Mouse (Mus musculus) CD8-positive naive resting alpha-beta T cell, adult 57 days (primary cell): ENCODE results near the gene E130208F15Rik. TPM values are rescaled to one million over a fixed set of nuclear protein-coding genes. Genes with fewer than 3 reads are reported as not detected.

Experiments
- total RNA-seq: library from RNA; stranded (reverse); gene quantifications from one replicate; pipeline ENCODE4 v1.2.4, GENCODE M21; 2023

E130208F15Rik gene
- total RNA-seq, result 2.1 TPM

GRCm38 (mm10) chr7:30321539-30322284 lies at the start of gene E130208F15Rik:
Gene E130208F15Rik (plus strand): TSS chr7:30321740.

GRCm38 (mm10) chr7:30279951-30280669 lies 41.4 kb upstream of the E130208F15Rik start, which contains the start of the genes Thap8 and Wdr62:
Gene Thap8 (plus strand): TSS chr7:30280094.
Gene Wdr62 (minus strand): TSS chr7:30280419.

GRCm38 (mm10) chr7:30291215-30292131 lies 30.1 kb upstream of the E130208F15Rik start, which contains the start of gene Clip3:
Gene Clip3 (plus strand): TSS chr7:30291728.

GRCm38 (mm10) chr7:30308076-30309005 lies 13.2 kb upstream of the E130208F15Rik start, which contains the start of gene Alkbh6:
Gene Alkbh6 (plus strand): TSS chr7:30308717.

DNA sequence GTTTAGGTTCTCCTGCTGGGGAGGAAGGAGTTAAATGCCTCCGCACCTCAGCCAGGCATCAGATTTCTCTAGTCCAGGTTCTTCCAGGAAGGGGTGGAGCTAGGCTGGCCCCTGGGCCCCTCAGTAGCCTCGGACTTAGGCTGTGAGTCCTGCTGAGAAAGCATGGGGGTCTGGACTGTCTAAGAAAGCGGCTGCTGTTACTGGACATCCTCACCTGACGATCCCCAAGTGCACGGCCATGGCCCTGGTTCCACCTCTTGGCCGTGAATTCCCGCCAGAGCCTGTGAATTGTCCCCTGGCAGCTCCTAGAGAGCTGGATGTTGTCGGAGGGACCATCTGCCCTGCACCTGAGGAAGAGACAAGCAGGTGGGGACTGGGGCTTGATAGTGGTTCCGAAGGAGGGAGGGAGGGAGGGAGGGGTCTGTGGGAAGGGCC lies 6.8 kb upstream of the E130208F15Rik start, which contains the start of gene Syne4:
Syne4 (plus strand) TSS at position 87 of the 435 bp plus-strand sequence.

DNA sequence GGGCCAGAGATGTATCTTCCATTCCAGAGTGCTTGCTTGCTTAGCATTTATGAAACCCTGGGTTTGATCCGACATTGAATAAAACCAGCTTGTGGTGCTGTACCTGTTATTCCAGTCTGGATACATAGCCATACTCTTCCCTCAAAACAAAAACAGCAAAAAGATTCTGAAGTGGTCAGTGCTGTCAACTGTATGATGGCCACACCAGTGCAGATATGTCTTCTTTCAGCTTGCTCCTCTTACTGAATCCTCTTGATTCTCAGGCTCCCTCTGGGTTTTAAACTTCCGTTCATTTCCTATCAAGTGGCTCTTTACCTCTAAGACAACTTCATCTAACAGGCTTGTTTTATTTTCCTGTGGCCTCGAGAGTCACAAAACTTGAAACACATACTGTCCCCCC lies 2.3 kb downstream of the E130208F15Rik start, which contains the start of gene Sdhaf1:
Sdhaf1 (minus strand) TSS at position 101 of the 400 bp plus-strand sequence.

DNA sequence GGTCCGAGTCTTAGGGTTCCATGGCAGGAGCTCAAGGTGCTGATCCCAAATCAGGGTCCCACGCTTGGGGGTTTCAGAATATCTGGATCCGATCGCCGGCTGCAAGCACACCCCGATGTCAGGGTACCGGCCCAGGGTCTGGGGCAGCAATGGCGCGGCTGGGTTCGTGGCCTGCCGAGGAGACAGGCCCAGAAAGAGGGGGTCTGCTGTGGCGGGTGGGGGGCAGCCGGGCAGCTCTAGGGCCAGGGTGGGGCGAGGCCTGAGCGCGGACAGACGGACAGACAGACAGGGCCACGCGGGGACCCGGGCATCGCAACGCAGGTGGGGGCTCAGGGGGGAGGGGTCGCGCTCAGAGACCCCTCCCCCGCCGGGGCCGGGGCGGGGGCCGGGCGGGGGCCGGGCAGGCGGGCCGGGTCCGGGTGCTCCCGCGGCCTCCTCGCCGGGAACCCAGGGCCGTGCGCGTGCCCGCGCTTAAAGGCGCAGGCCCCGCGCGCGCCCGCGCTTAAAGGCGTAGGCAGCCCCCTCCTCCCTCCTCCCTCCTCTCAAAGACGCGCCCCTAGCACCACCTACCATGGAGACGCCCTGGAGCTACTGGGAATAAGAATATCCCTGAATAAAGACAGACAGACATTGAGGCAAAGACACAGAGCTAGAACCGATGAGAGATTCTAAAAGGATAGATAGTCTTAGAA lies 41.3 kb downstream of the E130208F15Rik start, which contains the start of gene Lrfn3:
Lrfn3 (minus strand) TSS at position 121 of the 692 bp plus-strand sequence.

Other genes with a start within 250 kb of the E130208F15Rik start
- gene Zfp82, start 248.8 kb upstream of the E130208F15Rik start, total RNA-seq, result 7.4 TPM
- not detected for gene Gm26920, start 231.3 kb upstream of the E130208F15Rik start, total RNA-seq
- gene Zfp566, start 231.2 kb upstream of the E130208F15Rik start, total RNA-seq, result 13.1 TPM
- 58.2 TPM for gene Zfp260, start 227.0 kb upstream of the E130208F15Rik start, total RNA-seq
- 14.2 TPM for gene Zfp382, start 199.8 kb upstream of the E130208F15Rik start, total RNA-seq
- 41.8 TPM for gene Zfp146, start 152.0 kb upstream of the E130208F15Rik start, total RNA-seq
- not detected for gene Cox7a1, start 137.6 kb upstream of the E130208F15Rik start, total RNA-seq
- 114 TPM for gene Capns1, start 122.9 kb upstream of the E130208F15Rik start, total RNA-seq
- 27.1 TPM for gene Polr2i, start 89.8 kb upstream of the E130208F15Rik start, total RNA-seq
- 22.8 TPM for gene Tbcb, start 89.5 kb upstream of the E130208F15Rik start, total RNA-seq
- not detected for gene Ovol3, start 86.0 kb upstream of the E130208F15Rik start, total RNA-seq
- 1.4 TPM for gene Thap8, start 41.6 kb upstream of the E130208F15Rik start, total RNA-seq
- 5.0 TPM for gene Wdr62, start 41.3 kb upstream of the E130208F15Rik start, total RNA-seq
- gene Clip3, start 30.0 kb upstream of the E130208F15Rik start, total RNA-seq, result not detected
- gene Alkbh6, start 13.0 kb upstream of the E130208F15Rik start, total RNA-seq, result 39.5 TPM
- 4.1 TPM for gene Syne4, start 6.9 kb upstream of the E130208F15Rik start, total RNA-seq
- 6.2 TPM for gene Sdhaf1, start 2.2 kb downstream of the E130208F15Rik start, total RNA-seq
- not detected for gene Lrfn3, start 41.0 kb downstream of the E130208F15Rik start, total RNA-seq
- 21.2 TPM for gene Tyrobp, start 92.0 kb downstream of the E130208F15Rik start, total RNA-seq
- 181 TPM for gene Hcst, start 98.1 kb downstream of the E130208F15Rik start, total RNA-seq
- 60.6 TPM for gene Nfkbid, start 100.0 kb downstream of the E130208F15Rik start, total RNA-seq
- gene Aplp1, start 123.8 kb downstream of the E130208F15Rik start, total RNA-seq, result 0.37 TPM
- not detected for gene Kirrel2, start 135.9 kb downstream of the E130208F15Rik start, total RNA-seq
- gene Nphs1, start 136.6 kb downstream of the E130208F15Rik start, total RNA-seq, result not detected
- not detected for gene Prodh2, start 171.9 kb downstream of the E130208F15Rik start, total RNA-seq
- gene Arhgap33, start 213.3 kb downstream of the E130208F15Rik start, total RNA-seq, result 7.0 TPM
- gene Hspb6, start 230.4 kb downstream of the E130208F15Rik start, total RNA-seq, result 4.1 TPM
- 11.5 TPM for gene Proser3, start 230.6 kb downstream of the E130208F15Rik start, total RNA-seq
- gene Lin37, start 238.1 kb downstream of the E130208F15Rik start, total RNA-seq, result 39.9 TPM
- gene U2af1l4, start 241.6 kb downstream of the E130208F15Rik start, total RNA-seq, result 77.5 TPM
- gene Gm49396, start 241.6 kb downstream of the E130208F15Rik start, total RNA-seq, result 30.1 TPM
- 104 TPM for gene Psenen, start 241.9 kb downstream of the E130208F15Rik start, total RNA-seq
- gene Igflr1, start 243.7 kb downstream of the E130208F15Rik start, total RNA-seq, result 48.2 TPM